Mouse (Mus musculus) megakaryocyte, embryonic 14.5 days (primary cell): ENCODE results near the gene Plekhg3. TPM values are rescaled to one million over a fixed set of nuclear protein-coding genes. Genes with fewer than 3 reads are reported as not detected.

ENCODE experiments used
- H3K27me3 ChIP-seq: replicated peaks from 2 replicates; pipeline ENCODE3; 2012; ENCODE audit warnings: inconsistent platforms
- H3K36me3 ChIP-seq: replicated peaks from 2 replicates; pipeline ENCODE3; 2012; ENCODE audit warnings: low read length, inconsistent platforms, mixed read lengths
- H3K4me1 ChIP-seq: 2 replicates; pipeline ENCODE4 v1.6.1; 2012; ENCODE audit warnings: inconsistent platforms
- H3K4me3 ChIP-seq: replicated peaks from 2 replicates; pipeline ENCODE3; 2012; ENCODE audit warnings: moderate library complexity, mild to moderate bottlenecking, inconsistent platforms
- H3K9me3 ChIP-seq: 2 replicates; pipeline ENCODE4 v1.6.1; 2012; ENCODE audit warnings: inconsistent platforms
- FLI1 ChIP-seq: IDR thresholded peaks from 2 replicates; pipeline ENCODE4 v1.6.1; 2012; ENCODE audit warnings: low read length, inconsistent platforms, mixed read lengths
- GATA1 ChIP-seq: IDR thresholded peaks from 3 replicates; pipeline ENCODE4 v1.6.1; 2012; ENCODE audit warnings: mixed read lengths, low read length, inconsistent platforms, borderline replicate concordance
- polyA plus RNA-seq: library from polyadenylated mRNA; stranded (reverse); fragments of >175 nt; gene quantifications from 2 replicates; pipeline ENCODE4 v1.2.3, GENCODE M21; 2012; ENCODE audit warnings: low replicate concordance; ENCODE audit not compliant: insufficient read depth

The Plekhg3 gene
- polyA plus RNA-seq, 1 experiment, result 4.4 TPM

DNA sequence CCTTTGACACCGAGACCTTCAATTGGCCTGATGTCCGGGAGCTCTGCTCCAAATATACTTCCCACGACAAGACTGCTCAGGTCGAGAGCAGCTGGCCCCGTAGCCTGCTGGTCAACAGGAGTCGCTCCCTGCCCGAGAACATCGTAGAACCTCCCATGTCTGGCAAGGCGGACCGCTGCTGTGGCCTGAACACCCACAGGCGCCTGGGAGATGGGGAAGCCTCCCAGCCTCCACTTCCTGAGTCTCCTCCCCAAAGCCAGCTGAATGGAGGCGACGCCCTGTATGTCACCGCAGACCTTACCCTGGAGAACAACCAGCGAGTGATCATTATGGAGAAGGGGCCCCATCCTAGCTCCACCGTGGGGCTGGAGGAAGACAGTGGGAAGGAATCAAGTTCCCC lies 47.2 kb downstream of the Plekhg3 start:
- Histone ChIP-seq H3K4me1 (peaks cover 16% of the 10 kb centered on the region), H3K36me3 (peaks cover 26% of the 10 kb centered on the region), H3K4me3 (no peak overlapping the region), H3K9me3 (no peaks in the 10 kb centered on the region), H3K27me3 (peaks cover 68% of the 10 kb centered on the region)
- TF ChIP-seq FLI1, result no peak

DNA sequence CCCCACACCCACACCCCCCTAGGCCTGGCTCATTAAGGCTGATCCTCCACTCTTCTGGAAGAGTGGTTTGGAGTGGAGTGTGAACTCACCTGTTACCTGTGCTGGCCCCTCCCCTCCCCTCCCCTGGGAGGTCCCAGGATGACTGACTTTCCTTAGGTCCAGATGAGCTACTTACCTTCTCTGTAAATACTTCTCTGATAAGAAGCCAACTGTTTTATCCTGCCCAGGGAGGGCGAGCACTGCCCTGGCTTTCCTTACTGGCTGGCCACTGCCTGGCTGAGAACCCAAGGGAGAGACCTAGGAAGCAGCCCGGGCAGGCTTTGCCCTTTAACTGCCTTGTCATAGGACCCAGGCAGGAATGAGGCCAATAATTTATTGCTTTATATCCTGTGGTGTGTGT lies 47.8 kb downstream of the Plekhg3 start:
- peaks cover 26% of the 10 kb centered on the region for H3K36me3 ChIP-seq
- H3K4me3 ChIP-seq, result no peak overlapping the region
- H3K27me3 ChIP-seq, result peaks cover 68% of the 10 kb centered on the region
- H3K9me3 ChIP-seq, result no peaks in the 10 kb centered on the region
- peaks cover 21% of the 10 kb centered on the region for H3K4me1 ChIP-seq
- TF ChIP-seq FLI1 (no peak), GATA1 (no peak)

DNA sequence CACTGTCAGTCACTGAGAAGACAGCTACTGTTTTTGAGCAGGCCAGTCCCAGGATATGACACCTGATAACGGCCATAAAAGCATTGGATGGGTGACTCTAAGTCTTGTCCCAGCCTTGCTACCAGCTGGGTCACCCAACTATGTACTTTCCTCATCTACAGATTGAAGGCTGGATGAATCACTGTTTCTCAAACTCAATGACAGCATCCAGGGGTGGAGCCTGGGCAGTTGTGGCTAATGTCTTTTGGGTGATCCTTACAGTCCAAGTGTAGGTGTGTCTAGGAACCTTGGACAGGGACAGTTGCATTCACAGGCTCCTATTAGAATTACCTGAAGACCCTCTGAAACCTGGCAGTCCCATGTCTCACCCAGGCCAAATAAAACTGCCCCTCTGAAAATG lies 49.1 kb downstream of the Plekhg3 start:
- Histone ChIP-seq H3K4me1 (peaks cover 21% of the 10 kb centered on the region), H3K9me3 (no peaks in the 10 kb centered on the region), H3K4me3 (no peak overlapping the region), H3K36me3 (peaks cover 26% of the 10 kb centered on the region), H3K27me3 (peaks cover 67% of the 10 kb centered on the region)
- TF ChIP-seq GATA1, result no peak
- no peak for TF ChIP-seq FLI1

DNA sequence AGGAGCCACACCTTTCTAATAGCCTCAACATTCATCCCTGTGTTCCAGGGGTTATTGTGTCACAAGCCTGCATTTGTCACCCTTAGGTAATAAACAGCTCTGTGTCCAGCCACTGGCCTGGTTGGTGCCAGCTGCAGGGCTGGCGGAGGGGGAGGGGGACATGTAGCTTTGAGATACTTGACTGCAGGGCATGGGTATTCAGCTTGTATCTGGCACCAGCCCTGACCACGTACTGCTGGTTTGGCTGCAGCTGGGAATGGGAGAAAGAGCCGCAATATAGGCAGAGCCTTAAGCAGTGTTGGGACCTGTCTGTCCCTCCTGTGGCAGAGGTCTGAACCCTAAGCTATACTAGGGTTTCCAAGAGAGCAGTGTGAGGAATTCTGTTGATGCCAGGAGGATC lies 51.4 kb downstream of the Plekhg3 start:
- Histone ChIP-seq H3K4me3 (no peak overlapping the region), H3K36me3 (peaks cover 10% of the 10 kb centered on the region), H3K27me3 (peaks cover 47% of the 10 kb centered on the region), H3K9me3 (0 out of 2 replicates have a peak, but pooled peaks cover 3% of the 10 kb centered on the region), H3K4me1 (peaks cover 20% of the 10 kb centered on the region; the same call in 1 of the 2 replicates)
- TF ChIP-seq FLI1, result no peak

DNA sequence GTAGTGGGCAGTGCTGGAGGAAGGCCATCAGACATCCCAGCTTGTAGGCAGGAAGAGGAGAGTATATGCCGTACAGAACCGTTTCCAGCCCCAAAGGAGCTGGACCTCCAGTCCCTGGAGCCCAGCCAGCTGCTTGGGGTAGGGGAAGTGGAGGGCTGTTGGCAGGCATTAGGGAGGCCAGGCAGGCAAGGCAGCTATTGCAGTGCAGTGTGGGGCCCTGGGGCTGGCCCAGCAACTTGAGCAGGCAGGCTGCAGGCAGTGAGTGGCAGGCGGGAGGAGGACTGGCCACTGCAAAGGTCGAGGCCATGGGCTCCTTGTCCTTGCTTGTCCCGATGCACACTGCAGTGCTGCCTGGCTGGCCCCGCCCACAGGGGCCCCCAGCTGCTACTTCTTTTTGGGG lies 52.1 kb downstream of the Plekhg3 start:
- H3K4me3 ChIP-seq, result peak overlapping the region; percentile 57

DNA sequence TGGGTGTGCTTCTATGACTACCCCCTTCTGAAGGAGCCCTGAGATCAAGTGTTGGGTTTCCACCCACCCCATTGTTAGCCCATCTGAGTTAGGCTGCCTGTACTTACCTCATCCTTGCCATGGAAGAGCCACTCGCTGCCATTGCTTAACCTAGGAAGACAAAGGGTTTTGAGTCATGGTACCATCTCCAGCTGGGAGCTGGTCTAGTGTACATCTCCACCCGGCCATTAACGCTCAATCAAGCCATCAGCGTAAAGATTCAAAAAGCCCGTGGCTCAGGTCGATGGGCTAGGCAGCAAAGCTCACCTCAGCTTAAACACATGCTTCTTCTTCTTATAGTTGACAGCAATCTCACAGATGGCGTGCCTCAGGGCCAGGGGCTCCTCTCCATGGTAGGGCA lies 52.8 kb downstream of the Plekhg3 start:
- H3K4me3 ChIP-seq, result no peak overlapping the region
- H3K36me3 ChIP-seq, result no peaks in the 10 kb centered on the region
- peaks cover 17% of the 10 kb centered on the region; the same call in 1 of the 2 replicates for H3K4me1 ChIP-seq
- H3K9me3 ChIP-seq, result 0 out of 2 replicates have a peak, but pooled peaks cover 3% of the 10 kb centered on the region
- TF ChIP-seq GATA1, result no peak
- no peak for TF ChIP-seq FLI1
- peaks cover 49% of the 10 kb centered on the region for H3K27me3 ChIP-seq

More for the DNA sequence above, 52.1 kb downstream of the Plekhg3 start:
- Histone ChIP-seq H3K36me3 (peaks cover 6% of the 10 kb centered on the region), H3K9me3 (0 out of 2 replicates have a peak, but pooled peaks cover 3% of the 10 kb centered on the region), H3K4me1 (peaks cover 18% of the 10 kb centered on the region; the same call in 1 of the 2 replicates), H3K27me3 (peaks cover 44% of the 10 kb centered on the region)
- TF ChIP-seq GATA1, result no peak
- no peak for TF ChIP-seq FLI1

DNA sequence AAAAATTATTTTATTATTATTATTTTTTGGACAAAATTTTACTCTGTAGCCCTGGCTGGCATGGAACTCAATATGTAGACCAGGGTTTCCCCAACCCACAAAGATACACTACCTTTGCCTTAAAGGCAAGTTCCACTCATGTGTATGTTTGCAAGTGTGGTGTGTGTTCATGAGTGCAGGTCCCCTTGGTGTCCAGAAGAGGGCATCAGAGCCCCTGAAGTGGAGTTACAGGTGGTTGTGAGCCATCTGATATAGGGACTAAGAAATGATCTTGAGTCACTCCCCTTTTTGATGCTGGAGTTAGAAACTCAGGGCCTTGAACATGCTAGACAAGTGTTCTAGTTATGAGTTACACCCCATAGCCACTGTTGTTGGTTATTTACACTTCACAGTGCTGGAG lies 54.3 kb downstream of the Plekhg3 start:
- Histone ChIP-seq H3K4me3 (no peak overlapping the region), H3K36me3 (no peaks in the 10 kb centered on the region), H3K9me3 (0 out of 2 replicates have a peak, but pooled peaks cover 3% of the 10 kb centered on the region), H3K4me1 (peaks cover 13% of the 10 kb centered on the region; the same call in 1 of the 2 replicates), H3K27me3 (peaks cover 55% of the 10 kb centered on the region)
- TF ChIP-seq GATA1 (no peak), FLI1 (no peak)

DNA sequence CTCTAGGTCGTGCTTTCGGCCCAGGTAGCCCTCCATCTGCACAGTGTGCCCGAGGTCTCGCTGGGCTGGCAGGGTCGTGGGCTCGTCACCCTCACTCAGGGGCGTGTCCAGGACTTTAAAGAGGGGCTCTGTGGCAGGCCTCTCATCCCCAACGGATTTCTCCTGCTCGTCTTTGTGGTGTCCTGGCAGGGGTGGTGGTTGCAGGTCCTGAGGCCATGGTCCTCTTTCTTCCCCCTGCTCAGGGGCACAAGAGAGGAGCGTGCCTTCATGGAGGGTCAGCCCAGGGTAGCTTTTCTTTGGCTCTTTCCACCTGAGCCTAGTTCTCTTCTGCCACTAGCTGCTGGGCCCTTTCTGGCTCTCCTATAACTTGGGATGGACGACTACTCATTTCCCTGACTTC lies 56.7 kb downstream of the Plekhg3 start:
- peaks cover 23% of the 10 kb centered on the region for H3K4me1 ChIP-seq
- no peak overlapping the region for H3K4me3 ChIP-seq
- H3K36me3 ChIP-seq, result no peaks in the 10 kb centered on the region
- TF ChIP-seq FLI1 (no peak), GATA1 (no peak)
- H3K27me3 ChIP-seq, result peaks cover 50% of the 10 kb centered on the region
- H3K9me3 ChIP-seq, result 0 out of 2 replicates have a peak, but pooled peaks cover 3% of the 10 kb centered on the region

DNA sequence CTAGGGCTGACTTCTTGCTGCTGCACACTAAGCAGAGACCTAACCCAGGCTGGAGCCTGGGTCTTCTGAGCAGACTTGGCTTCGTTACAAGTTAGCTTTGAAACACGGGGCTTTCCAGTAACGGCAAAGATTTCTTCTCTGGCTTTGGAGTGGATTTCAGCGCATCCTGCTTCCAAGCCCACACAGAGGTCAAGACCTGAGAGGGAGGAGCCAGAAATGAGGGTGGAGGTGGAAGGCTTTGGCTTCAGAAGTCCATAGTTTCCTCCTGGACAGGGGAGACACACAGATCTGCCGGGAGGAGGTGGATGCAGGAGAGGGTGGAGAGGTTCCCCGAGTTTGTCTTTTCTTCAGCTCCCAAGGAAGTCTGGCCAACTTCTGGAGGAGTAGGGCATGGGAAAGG lies 58.8 kb downstream of the Plekhg3 start:
- Histone ChIP-seq H3K4me3 (no peak overlapping the region), H3K27me3 (peaks cover 47% of the 10 kb centered on the region), H3K4me1 (peaks cover 32% of the 10 kb centered on the region), H3K9me3 (0 out of 2 replicates have a peak, but pooled peaks cover 3% of the 10 kb centered on the region), H3K36me3 (no peaks in the 10 kb centered on the region)
- TF ChIP-seq GATA1 (no peak), FLI1 (no peak)

DNA sequence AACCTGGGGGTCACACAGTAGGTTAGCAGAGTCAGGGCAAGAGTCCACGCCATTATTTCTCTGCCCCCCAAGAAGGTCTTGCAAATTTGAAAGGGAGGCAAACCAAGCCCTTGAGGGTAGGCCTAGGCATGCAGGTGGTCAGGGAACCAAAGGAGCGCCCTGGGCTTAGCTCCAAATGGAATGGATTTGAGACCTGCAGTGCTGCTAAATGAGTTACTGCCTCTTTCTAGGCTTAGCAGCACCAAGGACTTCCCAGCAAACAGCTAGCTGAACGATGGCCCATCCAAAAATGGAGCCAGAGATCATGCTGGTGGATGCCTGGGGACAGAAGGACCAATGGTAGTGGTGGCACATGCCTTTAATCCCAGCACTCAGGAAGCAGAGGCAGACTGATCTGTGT lies 60.3 kb downstream of the Plekhg3 start:
- Histone ChIP-seq H3K36me3 (peaks cover 8% of the 10 kb centered on the region), H3K4me3 (no peak overlapping the region), H3K4me1 (peaks cover 42% of the 10 kb centered on the region), H3K9me3 (no peaks in the 10 kb centered on the region), H3K27me3 (peaks cover 55% of the 10 kb centered on the region)
- TF ChIP-seq GATA1 (no peak), FLI1 (no peak)

DNA sequence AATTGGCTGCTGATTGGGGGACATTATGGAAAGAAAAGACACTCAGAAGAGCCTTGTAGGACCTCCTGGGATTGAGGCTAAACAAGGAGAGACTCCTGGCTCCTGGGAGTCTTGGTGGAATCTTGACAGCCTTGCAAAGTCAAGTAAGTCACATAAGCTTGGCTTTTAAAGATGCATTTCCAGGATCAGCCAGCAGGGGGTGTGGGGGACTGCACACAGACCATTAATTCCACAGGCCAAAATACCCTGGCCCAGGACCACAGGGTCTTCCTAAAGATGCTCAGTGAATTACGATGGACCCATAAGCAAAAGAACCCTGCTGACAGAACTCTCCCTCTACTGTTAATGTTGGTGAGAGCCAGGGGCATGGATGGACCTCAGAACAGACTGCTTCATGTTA lies 61.5 kb downstream of the Plekhg3 start:
- H3K9me3 ChIP-seq, result no peaks in the 10 kb centered on the region
- peaks cover 18% of the 10 kb centered on the region for H3K36me3 ChIP-seq
- H3K4me3 ChIP-seq, result no peak overlapping the region
- peaks cover 44% of the 10 kb centered on the region for H3K4me1 ChIP-seq
- TF ChIP-seq GATA1, result no peak
- TF ChIP-seq FLI1, result no peak
- peaks cover 55% of the 10 kb centered on the region for H3K27me3 ChIP-seq
